Mouse (Mus musculus) cerebellum, adult 2 months (tissue): Measurements from ENCODE around the gene Rpap2.

Experiments
- CTCF ChIP-seq: fragments of 200-500 bp; IDR thresholded peaks from 2 replicates; pipeline ENCODE4 v1.5.1; 2011; ENCODE audit warnings: low read depth, mild to moderate bottlenecking, control low read depth, low read length, moderate library complexity, borderline replicate concordance; ENCODE audit not compliant: insufficient read depth
- POLR2A ChIP-seq: fragments of 200-500 bp; IDR thresholded peaks from 2 replicates; pipeline ENCODE4 v1.6.1; 2011; ENCODE audit warnings: low read length, control low read depth, borderline replicate concordance; ENCODE audit not compliant: insufficient read depth

GRCm38 (mm10) chr5:107701658-107702057 is 104.5 kb downstream of the Rpap2 start:
- TF ChIP-seq POLR2A (no peak), CTCF (no peak)
